ENCODE assay signal across 21 mouse cellular contexts in genomic region chr4:72162445-72163218, GRCm38 (mm10).
"Had no signal": no experiment of that assay in that cellular context is flagged by ENCODE, and none has a peak within 500 bp of the region (broad histone marks: within the 10 kb centered on the region; RNA-seq: fewer than 3 reads in every experiment).

No protein-coding gene starts in this region.

- H3K36me3 ChIP-seq: heart, embryonic 12.5 days had no signal

- H3K27me3 ChIP-seq: hindbrain, embryonic 12.5 days; intestine, embryonic 15.5 days; limb, embryonic 12.5 days had no signal

- H3K9me3 ChIP-seq: heart, embryonic 12.5 days; hindbrain, embryonic 10.5 days; hindbrain, embryonic 12.5 days; intestine, embryonic 15.5 days; limb, embryonic 10.5 days; limb, embryonic 12.5 days had no signal

- H3K9ac ChIP-seq: heart, embryonic 12.5 days; hindbrain, embryonic 12.5 days; hindbrain, embryonic 14.5 days; intestine, embryonic 15.5 days; limb, embryonic 12.5 days had no signal

- DNase-seq: gastrocnemius, postnatal 25 days; heart, adult 2 months; heart, postnatal 10 days; heart, postnatal 4 days; kidney, adult 18-20 months; kidney, adult 8-10 months; kidney, postnatal 10 days; kidney, postnatal 25 days; kidney, postnatal 4 days had no signal

- H3K4me3 ChIP-seq: heart, adult 2 months; heart, embryonic 12.5 days; hindbrain, embryonic 10.5 days; hindbrain, embryonic 12.5 days; intestine, embryonic 15.5 days; layer of hippocampus, adult 2 months; left cerebral cortex, adult 2 months; limb, embryonic 10.5 days; limb, embryonic 12.5 days had no signal

- H3K4me2 ChIP-seq: heart, embryonic 12.5 days; hindbrain, embryonic 12.5 days; hindbrain, embryonic 14.5 days; intestine, embryonic 15.5 days; limb, embryonic 12.5 days had no signal

- H3K27ac ChIP-seq: heart, adult 2 months; hindbrain, embryonic 10.5 days; hindbrain, embryonic 12.5 days; hindbrain, embryonic 14.5 days; intestine, embryonic 15.5 days; layer of hippocampus, adult 2 months; left cerebral cortex, adult 2 months; limb, embryonic 10.5 days; limb, embryonic 12.5 days had no signal

- ATAC-seq: hindbrain, embryonic 16.5 days; inflammation-experienced regulatory T-cells, adult 6 months; intestine, embryonic 15.5 days; intestine, postnatal 0 days had no signal

- H3K4me1 ChIP-seq: intestine, embryonic 15.5 days had no signal
